Mouse (Mus musculus) hindlimb bud, embryonic 11.5 days (tissue): ENCODE data around the gene Gm5591.
"Not testable (repeated sequence)": the region's sequence is repeated elsewhere in the genome, so short reads cannot be mapped to it uniquely, and the experiment has no call there.

Experiments
- DNase-seq: peaks from one replicate; pipeline ENCODE4 v3.0.0-alpha.2; 2012; ENCODE audit warnings: low read depth, low spot score; ENCODE audit errors: extremely low spot score

The Gm5591 gene

DNA sequence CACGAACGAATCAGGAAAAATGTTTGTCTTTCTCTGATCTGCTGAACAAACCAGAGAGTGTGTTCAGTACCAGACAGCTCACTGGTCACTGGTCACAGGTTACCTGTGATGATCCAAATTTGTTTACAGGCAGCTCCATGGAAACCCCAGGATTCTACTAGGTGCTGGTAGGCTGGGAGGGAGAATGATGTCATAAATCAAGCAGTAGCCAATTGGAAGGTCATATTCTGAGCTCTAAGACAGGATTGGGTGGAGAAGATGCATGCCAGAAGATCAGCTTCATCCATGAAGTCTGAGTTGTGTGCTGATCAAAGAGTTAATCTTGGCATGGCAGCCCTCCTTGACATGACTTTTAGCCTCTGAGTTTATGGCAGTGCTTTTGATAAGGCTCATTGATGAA, at the start of gene Gm5591:
Gene Gm5591 (minus strand): TSS at position 101 of the 400 bp plus-strand sequence.
- DNase-seq: not testable (repeated sequence)

DNA sequence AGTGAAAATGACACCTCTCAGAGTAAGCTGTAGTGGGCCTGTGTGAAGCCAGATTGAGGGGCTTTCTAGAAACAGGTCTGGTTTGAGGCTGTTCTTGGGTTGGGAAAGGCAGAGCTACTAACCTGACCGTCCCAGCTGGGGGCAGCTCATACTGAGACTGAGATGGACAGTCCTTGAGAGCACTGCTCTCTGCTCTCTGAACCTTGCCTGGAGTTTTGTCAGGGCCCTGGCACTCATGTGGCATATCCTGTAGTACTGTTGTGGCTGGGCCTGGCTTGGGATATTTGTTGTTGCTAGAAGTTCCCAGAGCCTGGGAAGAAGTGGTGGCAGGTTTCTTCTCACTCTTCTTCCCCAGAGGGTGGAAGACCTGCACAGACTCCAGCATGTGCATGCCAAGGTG, 39.5 kb downstream of the Gm5591 start:
- not testable (repeated sequence) for DNase-seq
